Mouse (Mus musculus) heart, adult 8-10 months (tissue): ENCODE results near the gene Syne1. TPM values are rescaled to one million over a fixed set of nuclear protein-coding genes. Genes with fewer than 3 reads are reported as not detected.

Experiments used
- DNase-seq: peaks from one replicate; pipeline ENCODE4 v3.0.0; 2022; ENCODE audit warnings: low spot score
- total RNA-seq, 4 experiments: library from RNA; stranded (reverse); gene quantifications; 2 replicates each; pipeline ENCODE4 v1.2.4; 2022

The Syne1 gene
- total RNA-seq, 4 experiments from 2014 or later = 57.6 to 65.2 (median 59.0) TPM

- no peak for DNase-seq
These were observed 567.4 kb downstream of the Syne1 start for GRCm38 (mm10) chr10:4983919-4984318.

GRCm38 (mm10) chr10:4977374-4977773 lies 573.9 kb downstream of the Syne1 start:
- DNase-seq = no peak

GRCm38 (mm10) chr10:4976557-4976956 lies 574.7 kb downstream of the Syne1 start:
- no peak for DNase-seq

GRCm38 (mm10) chr10:4974246-4974645 lies 577.0 kb downstream of the Syne1 start:
- no peak for DNase-seq

- no peak for DNase-seq
These were observed 579.3 kb downstream of the Syne1 start for GRCm38 (mm10) chr10:4972026-4972425.

GRCm38 (mm10) chr10:4971586-4971985 lies 579.7 kb downstream of the Syne1 start:
- DNase-seq = no peak

- DNase-seq = no peak
These were observed 580.1 kb downstream of the Syne1 start for GRCm38 (mm10) chr10:4971156-4971555.

Other genes with a start within 250 kb of the Syne1 start
- gene Myct1, start 42.3 kb upstream of the Syne1 start, total RNA-seq = 10 to 100 TPM; 10.6 to 13.6 (median 11.7) TPM
- under 1 TPM in 1 of 4 experiments, not detected in 3; 0.19 TPM for gene Vip, start 87.7 kb upstream of the Syne1 start, total RNA-seq